Mouse (Mus musculus) forebrain, embryonic 14.5 days (tissue): ENCODE data around the gene Tmtc4. TPM values are rescaled to one million over a fixed set of nuclear protein-coding genes. Genes with fewer than 3 reads are reported as not detected.

Experiments
- ATAC-seq: fragments of 200-750 bp; cut with Nextera tagmentation; 2 replicates; pipeline ENCODE4 v1.8.0; 2017; ENCODE audit warnings: mild to moderate bottlenecking, moderate library complexity
- DNase-seq: peaks from one replicate; pipeline ENCODE4 v3.0.0-alpha.2; 2015; ENCODE audit warnings: low spot score
- H3K27ac ChIP-seq: fragments of 300-500 bp; sonication (generic); 2 replicates; pipeline ENCODE4 v1.5.1; 2014; ENCODE audit warnings: low read depth, mild to moderate bottlenecking, control low read depth, low read length, moderate library complexity
- H3K27me3 ChIP-seq: fragments of 300-500 bp; sonication (generic); replicated peaks from 2 replicates; pipeline ENCODE4 v1.6.1; 2014; ENCODE audit warnings: low read length, control low read depth, mixed read lengths; ENCODE audit not compliant: control insufficient read depth, insufficient read depth
- H3K36me3 ChIP-seq: fragments of 300-500 bp; sonication (generic); 2 replicates; pipeline ENCODE4 v1.6.1; 2014; ENCODE audit warnings: low read length, control low read depth; ENCODE audit not compliant: control insufficient read depth, insufficient read depth
- H3K4me1 ChIP-seq: fragments of 300-500 bp; sonication (generic); 2 replicates; pipeline ENCODE4 v1.6.1; 2014; ENCODE audit warnings: antibody characterized with exemption, low read length, control low read depth; ENCODE audit not compliant: control insufficient read depth, insufficient read depth
- H3K4me2 ChIP-seq: fragments of 300-500 bp; sonication (generic); 2 replicates; pipeline ENCODE4 v1.6.1; 2014; ENCODE audit warnings: mild to moderate bottlenecking, control low read depth, low read length
- H3K4me3 ChIP-seq: fragments of 300-500 bp; sonication (generic); 2 replicates; pipeline ENCODE4 v1.5.1; 2014; ENCODE audit warnings: low read depth, low read length, control low read depth
- H3K9ac ChIP-seq: fragments of 300-500 bp; sonication (generic); 2 replicates; pipeline ENCODE4 v1.6.1; 2014; ENCODE audit warnings: mild to moderate bottlenecking, low read length, control low read depth, moderate library complexity
- H3K9me3 ChIP-seq: fragments of 300-500 bp; sonication (generic); replicated peaks from 2 replicates; pipeline ENCODE4 v1.6.1; 2016; ENCODE audit warnings: low read length, control low read depth, mixed read lengths; ENCODE audit not compliant: control insufficient read depth
- WGBS: fragments of 180-500 bp; shearing (Covaris S2); extraction: QIAGEN DNeasy Blood & Tissue Kit; methylation state at CpG from one replicate; pipeline ENCODE4 v1.1.7; 2014; 5-methylcytosine and 5-hydroxymethylcytosine counted together
- polyA plus RNA-seq: library from polyadenylated mRNA; unstranded; fragments of >200 nt; fragmentation: Nextera tagmentation; extraction: Ambion mirVana; gene quantifications from 2 replicates; pipeline ENCODE4 v1.2.1, GENCODE M21; 2014

Tmtc4 gene
- polyA plus RNA-seq, 1 experiment from 2014 or later, result 41.5 TPM

GRCm38 (mm10) chr14:123003715-123004114, 19.9 kb upstream of the Tmtc4 start:
- DNase-seq (no peak), ATAC-seq (no peak)
- H3K36me3 ChIP-seq, result no peaks in the 10 kb centered on the region
- H3K27me3 ChIP-seq, result no peaks in the 10 kb centered on the region
- no peak overlapping the region for H3K9ac ChIP-seq
- no peak overlapping the region for H3K4me2 ChIP-seq
- H3K4me3 ChIP-seq, result no peak overlapping the region
- no peaks in the 10 kb centered on the region; the same call in 1 of the 2 replicates for H3K4me1 ChIP-seq
- H3K27ac ChIP-seq, result no peak overlapping the region
- WGBS, result 91% methylated on average over 1 of the region's 1 CpGs
- H3K9me3 ChIP-seq, result no peaks in the 10 kb centered on the region

GRCm38 (mm10) chr14:123001391-123001790, 17.6 kb upstream of the Tmtc4 start:
- H3K27me3 ChIP-seq, result no peaks in the 10 kb centered on the region
- WGBS, result 65% methylated on average over 3 of the region's 3 CpGs

GRCm38 (mm10) chr14:122997465-122997864, 13.6 kb upstream of the Tmtc4 start:
- no peaks in the 10 kb centered on the region for H3K4me1 ChIP-seq
- H3K4me2 ChIP-seq, result no peak overlapping the region
- ATAC-seq, result no peak
- no peak overlapping the region for H3K4me3 ChIP-seq
- DNase-seq, result no peak
- H3K9me3 ChIP-seq, result no peaks in the 10 kb centered on the region
- 94% methylated on average over 1 of the region's 1 CpGs for WGBS
- no peaks in the 10 kb centered on the region for H3K36me3 ChIP-seq
- H3K27me3 ChIP-seq, result no peaks in the 10 kb centered on the region
- H3K9ac ChIP-seq, result no peak overlapping the region
- no peak overlapping the region for H3K27ac ChIP-seq

More at GRCm38 (mm10) chr14:123001391-123001790, 17.6 kb upstream of the Tmtc4 start:
- Histone ChIP-seq H3K27ac (no peak overlapping the region), H3K9me3 (no peaks in the 10 kb centered on the region), H3K4me1 (no peaks in the 10 kb centered on the region), H3K36me3 (no peaks in the 10 kb centered on the region), H3K4me2 (no peak overlapping the region), H3K4me3 (no peak overlapping the region), H3K9ac (no peak overlapping the region)
- no peak for DNase-seq
- ATAC-seq, result no peak

- Histone ChIP-seq H3K4me1 (no peaks in the 10 kb centered on the region), H3K9me3 (no peaks in the 10 kb centered on the region), H3K4me2 (no peak overlapping the region), H3K4me3 (no peak overlapping the region), H3K9ac (no peak overlapping the region), H3K36me3 (no peaks in the 10 kb centered on the region), H3K27ac (no peak overlapping the region), H3K27me3 (no peaks in the 10 kb centered on the region)
- WGBS, result 98% methylated on average over 2 of the region's 2 CpGs
- no peak for ATAC-seq
- DNase-seq, result no peak
Observed at GRCm38 (mm10) chr14:122993935-122994334, 10.1 kb upstream of the Tmtc4 start.

GRCm38 (mm10) chr14:122992937-122993336, 9.1 kb upstream of the Tmtc4 start:
- 71% methylated on average over 6 of the region's 6 CpGs for WGBS
- no peaks in the 10 kb centered on the region for H3K27me3 ChIP-seq
- no peaks in the 10 kb centered on the region for H3K9me3 ChIP-seq
- no peak overlapping the region for H3K27ac ChIP-seq
- no peaks in the 10 kb centered on the region for H3K36me3 ChIP-seq
- no peak for ATAC-seq
- no peak overlapping the region for H3K4me3 ChIP-seq
- H3K4me2 ChIP-seq, result no peak overlapping the region
- H3K9ac ChIP-seq, result no peak overlapping the region
- DNase-seq, result no peak
- H3K4me1 ChIP-seq, result no peaks in the 10 kb centered on the region

GRCm38 (mm10) chr14:122990521-122991052, 6.8 kb upstream of the Tmtc4 start:
- no peak for ATAC-seq
- WGBS, result 87% methylated on average over 4 of the region's 4 CpGs
- H3K27me3 ChIP-seq, result no peaks in the 10 kb centered on the region
- no peak overlapping the region for H3K4me2 ChIP-seq
- no peaks in the 10 kb centered on the region for H3K36me3 ChIP-seq
- H3K4me3 ChIP-seq, result no peak overlapping the region
- H3K9me3 ChIP-seq, result no peaks in the 10 kb centered on the region
- no peak for DNase-seq
- H3K27ac ChIP-seq, result no peak overlapping the region
- H3K4me1 ChIP-seq, result no peaks in the 10 kb centered on the region
- no peak overlapping the region for H3K9ac ChIP-seq

- 84% methylated on average over 2 of the region's 2 CpGs for WGBS
Observed at GRCm38 (mm10) chr14:122986404-122986803, 2.6 kb upstream of the Tmtc4 start.

GRCm38 (mm10) chr14:122982571-122983225, 1.1 kb downstream of the Tmtc4 start:
- Histone ChIP-seq H3K9me3 (no peaks in the 10 kb centered on the region), H3K27me3 (no peaks in the 10 kb centered on the region), H3K4me3 (peak overlapping the region; percentile 82), H3K4me1 (peaks cover 18% of the 10 kb centered on the region), H3K9ac (peak overlapping the region; percentile 85), H3K27ac (peak overlapping the region; percentile 92), H3K36me3 (no peaks in the 10 kb centered on the region), H3K4me2 (peak overlapping the region; percentile 81)
- DNase-seq, result peak; percentile 76
- under 1% methylated on average over 60 of the region's 63 CpGs for WGBS
- ATAC-seq, result peak; percentile 87

More at GRCm38 (mm10) chr14:122986404-122986803, 2.6 kb upstream of the Tmtc4 start:
- Histone ChIP-seq H3K36me3 (no peaks in the 10 kb centered on the region), H3K4me2 (no peak overlapping the region), H3K27me3 (no peaks in the 10 kb centered on the region), H3K4me1 (peaks cover 16% of the 10 kb centered on the region), H3K9ac (no peak overlapping the region), H3K9me3 (no peaks in the 10 kb centered on the region), H3K4me3 (no peak overlapping the region), H3K27ac (no peak overlapping the region)
- DNase-seq, result no peak
- ATAC-seq, result no peak

GRCm38 (mm10) chr14:122981831-122982485, 1.9 kb downstream of the Tmtc4 start:
- peaks cover 18% of the 10 kb centered on the region for H3K4me1 ChIP-seq
- peak overlapping the region; percentile 82 for H3K4me3 ChIP-seq
- no peaks in the 10 kb centered on the region for H3K27me3 ChIP-seq
- DNase-seq (no peak), ATAC-seq (no peak)
- no peaks in the 10 kb centered on the region for H3K9me3 ChIP-seq
- 22% methylated on average over 8 of the region's 8 CpGs for WGBS
- peak overlapping the region; percentile 85 for H3K9ac ChIP-seq
- peak overlapping the region; percentile 81 for H3K4me2 ChIP-seq
- H3K36me3 ChIP-seq, result no peaks in the 10 kb centered on the region
- H3K27ac ChIP-seq, result peak overlapping the region; percentile 92; the same call in 1 of the 2 replicates
